Mouse (Mus musculus): ENCODE data around the gene Ampd3.

DNA sequence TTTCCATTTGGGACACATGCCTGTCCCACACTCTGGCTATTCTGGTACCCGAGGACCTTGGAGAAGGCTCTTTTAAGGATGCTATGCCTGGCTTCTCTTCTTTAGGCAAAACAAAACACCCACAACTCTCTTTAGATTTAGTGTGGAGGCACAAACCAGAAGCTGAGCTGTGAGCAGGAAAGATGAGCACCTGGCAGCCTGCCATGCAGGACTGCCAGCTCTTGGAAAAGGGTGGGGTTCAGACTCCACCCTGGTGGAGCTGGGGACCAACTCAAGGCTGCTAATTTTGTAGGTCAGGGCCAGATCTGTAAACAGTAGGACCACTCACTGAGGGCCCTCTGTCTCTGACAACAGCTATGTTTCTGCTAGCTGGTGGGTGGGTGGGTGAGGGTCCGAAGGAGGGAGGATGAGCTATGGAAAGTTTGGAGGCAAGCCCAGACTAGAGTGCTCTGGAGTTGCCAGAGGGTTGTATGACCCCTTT is 13.3 kb downstream of the Ampd3 start:
- TF ChIP-seq POLR2A (IDR thresholded peaks at IDR 0.05; ENCODE audit: control insufficient read depth, low read depth, low read length) (no peak), CTCF (IDR thresholded peaks at IDR 0.05; ENCODE audit: control insufficient read depth, insufficient read depth, insufficient replicate concordance, low read depth, low read length) (no peak)

All from testis, adult 2 months (tissue).